Mouse (Mus musculus) G1E-ER4 (cell line): ENCODE data around the gene Slx4ip. TPM values are rescaled to one million over a fixed set of nuclear protein-coding genes. Genes with fewer than 3 reads are reported as not detected.

Source experiments
- GATA1 ChIP-seq: IDR thresholded peaks from one replicate; pipeline ENCODE4 v1.8.0; 2012; ENCODE audit warnings: low read length, inconsistent platforms
- polyA plus RNA-seq: library from polyadenylated mRNA; stranded (reverse); fragments of >175 nt; gene quantifications from 2 replicates; pipeline ENCODE4 v1.2.3, GENCODE M21; 2012

Gene Slx4ip
- 0.43 and 0.55 TPM in 2 replicates for polyA plus RNA-seq

GRCm38 (mm10) chr2:136891068-136891950, at the start of gene Slx4ip, which contains the start of the genes AL731706.1 and Mkks:
Gene Slx4ip, plus strand, starts transcription at chr2:136891218.
Gene AL731706.1, minus strand, starts transcription at chr2:136891389.
Gene Mkks, minus strand, starts transcription at chr2:136891389.
- no peak for TF ChIP-seq GATA1

GRCm38 (mm10) chr2:136850366-136850765, 40.7 kb upstream of the Slx4ip start:
- TF ChIP-seq GATA1: no peak

GRCm38 (mm10) chr2:136854543-136855388, 36.3 kb upstream of the Slx4ip start:
- TF ChIP-seq GATA1: no peak

GRCm38 (mm10) chr2:136885579-136885978, 5.4 kb upstream of the Slx4ip start, which contains the start of gene AL731706.2:
Gene AL731706.2, minus strand, starts transcription at chr2:136885679.
- TF ChIP-seq GATA1: no peak

- TF ChIP-seq GATA1: no peak
These were observed 4.2 kb upstream of the Slx4ip start for GRCm38 (mm10) chr2:136886846-136887245.

GRCm38 (mm10) chr2:136891951-136892371, 943 bp downstream of the Slx4ip start:
- TF ChIP-seq GATA1: no peak

- TF ChIP-seq GATA1: no peak
These were observed 3.5 kb downstream of the Slx4ip start for GRCm38 (mm10) chr2:136894494-136894893.

- TF ChIP-seq GATA1: no peak
These were observed 5.1 kb downstream of the Slx4ip start for GRCm38 (mm10) chr2:136896131-136896530.

- no peak for TF ChIP-seq GATA1
These were observed 17.6 kb downstream of the Slx4ip start for GRCm38 (mm10) chr2:136908596-136908995.

- no peak for TF ChIP-seq GATA1
These were observed 18.3 kb downstream of the Slx4ip start for GRCm38 (mm10) chr2:136909298-136909697.

GRCm38 (mm10) chr2:136911958-136912411, 21.0 kb downstream of the Slx4ip start:
- no peak for TF ChIP-seq GATA1

- TF ChIP-seq GATA1: no peak
These were observed 22.0 kb downstream of the Slx4ip start for GRCm38 (mm10) chr2:136913021-136913420.

- no peak for TF ChIP-seq GATA1
These were observed 23.4 kb downstream of the Slx4ip start for GRCm38 (mm10) chr2:136914334-136914902.

GRCm38 (mm10) chr2:136919433-136919832, 28.4 kb downstream of the Slx4ip start:
- TF ChIP-seq GATA1: no peak

GRCm38 (mm10) chr2:136920257-136920993, 29.4 kb downstream of the Slx4ip start:
- no peak for TF ChIP-seq GATA1
